Mouse (Mus musculus): ENCODE data around the gene Ddb1. TPM values are rescaled to one million over a fixed set of nuclear protein-coding genes. Genes with fewer than 3 reads are reported as not detected.
A peak's percentile ranks its signal among the peaks of the same experiment; 100 is the strongest.
"Not testable (repeated sequence)": the region's sequence is repeated elsewhere in the genome, so short reads cannot be mapped to it uniquely, and the experiment has no call there.

Ddb1 gene
- polyA plus RNA-seq (2011; ENCODE audit: insufficient read length, low read depth, missing spikeins) = 545 and 617 TPM in 2 replicates

DNA sequence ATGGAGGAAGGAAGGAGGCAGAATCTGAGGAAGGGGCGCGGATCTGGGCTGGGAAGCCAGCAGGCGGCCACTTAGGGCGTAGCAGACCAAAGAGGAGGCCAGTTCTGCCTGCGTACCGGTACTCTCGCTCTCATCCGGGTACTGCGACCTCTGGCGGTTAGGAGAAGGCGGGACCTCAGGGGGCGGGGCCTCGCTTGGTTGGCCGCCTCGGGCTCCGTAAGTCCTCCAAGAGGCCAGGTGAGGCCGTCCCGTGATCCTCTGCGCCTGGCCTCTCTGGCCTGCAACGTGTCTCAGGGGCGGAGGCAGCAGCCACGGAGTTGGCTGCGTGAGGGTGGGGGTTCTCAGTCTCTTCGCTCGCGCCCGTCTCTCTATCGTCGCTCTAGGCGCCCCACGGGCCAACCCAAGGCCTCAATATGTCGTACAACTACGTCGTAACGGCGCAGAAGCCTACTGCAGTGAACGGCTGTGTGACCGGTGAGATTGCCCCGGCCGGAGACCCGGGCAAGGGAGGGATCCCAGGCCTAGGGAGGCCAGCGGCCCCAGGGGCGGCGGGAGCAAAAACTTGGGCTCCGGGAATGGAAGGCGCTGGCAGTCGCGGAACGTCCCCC is at the start of gene Ddb1, which contains the start of gene Tkfc:
Gene Ddb1 (plus strand): TSS at position 35 of the 608 bp plus-strand sequence.
Gene Tkfc (minus strand): TSS at position 362 of the 608 bp plus-strand sequence.
- Histone ChIP-seq H3K4me3 (ENCODE audit: insufficient read depth, low read length) (peak within 1 kb of the TSS; percentile 88), H3K4me1 (ENCODE audit: control insufficient read depth, insufficient read depth, low read length) (peaks cover 29% of the 10 kb centered on the region), H3K27ac (ENCODE audit: insufficient read depth, low read length) (peak within 1 kb of the TSS; percentile 85)
- TF ChIP-seq CTCF (IDR thresholded peaks at IDR 0.05; ENCODE audit: borderline replicate concordance, insufficient read depth, low read length) = peak; percentile 40; the same call in 1 of the 2 replicates
- peak; percentile 90 for TF ChIP-seq POLR2A (IDR thresholded peaks at IDR 0.05; ENCODE audit: low read depth, low read length)

DNA sequence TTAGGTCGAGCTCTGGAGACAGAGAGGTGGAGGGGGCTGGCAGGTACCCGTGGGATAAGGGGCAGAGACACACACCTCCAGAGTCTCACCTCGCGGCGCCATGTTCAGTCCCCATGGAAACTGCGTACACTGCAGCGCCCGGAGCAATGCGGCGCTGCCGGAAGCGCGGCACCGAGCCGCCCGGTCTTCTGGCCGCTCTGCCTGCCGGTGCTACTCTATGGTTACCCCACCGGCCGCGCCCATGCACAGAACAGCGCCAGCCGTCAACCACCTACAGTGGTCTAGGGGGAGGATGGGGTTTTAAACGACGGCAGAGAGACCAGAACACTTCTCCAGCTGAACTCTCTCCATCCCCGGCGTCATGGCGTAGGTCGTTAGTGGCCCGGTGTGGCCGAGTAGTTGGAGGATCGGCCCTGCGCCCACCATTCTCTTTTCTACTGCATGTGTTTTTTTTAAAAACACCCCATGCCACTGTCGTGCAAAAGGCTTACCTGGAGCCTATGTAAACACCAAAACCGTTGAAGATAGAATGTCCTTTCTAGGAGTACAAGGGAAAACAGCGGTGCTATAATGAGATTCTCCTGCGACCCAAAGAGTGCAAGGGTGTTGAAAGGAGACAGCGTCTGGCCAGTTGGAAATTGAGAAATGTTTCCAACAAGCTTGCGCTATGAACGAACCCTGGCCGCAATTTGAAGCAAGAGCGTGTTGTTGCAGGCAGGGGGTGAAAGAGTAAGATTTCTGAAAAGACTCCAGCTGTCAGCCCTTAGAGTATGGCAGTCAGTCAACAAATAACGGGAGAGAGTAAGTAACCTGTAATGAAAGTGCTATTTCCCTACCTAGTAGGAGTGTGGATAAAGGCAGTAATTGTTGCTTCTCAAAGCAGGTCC is 49.3 kb upstream of the Ddb1 start, which contains the start of gene Tmem216:
Gene Tmem216 (minus strand): TSS at position 615 of the 887 bp plus-strand sequence.
- peak within 1 kb of the TSS; percentile 63 for H3K27ac ChIP-seq (ENCODE audit: insufficient read depth, low read length)
- TF ChIP-seq CTCF (IDR thresholded peaks at IDR 0.05; ENCODE audit: borderline replicate concordance, insufficient read depth, low read length) (no peak), POLR2A (IDR thresholded peaks at IDR 0.05; ENCODE audit: low read depth, low read length) (peak; percentile 69)
- 0 out of 2 replicates have a peak, but pooled peaks cover under 1% of the 10 kb centered on the region for H3K4me1 ChIP-seq (ENCODE audit: control insufficient read depth, insufficient read depth, low read length)

DNA sequence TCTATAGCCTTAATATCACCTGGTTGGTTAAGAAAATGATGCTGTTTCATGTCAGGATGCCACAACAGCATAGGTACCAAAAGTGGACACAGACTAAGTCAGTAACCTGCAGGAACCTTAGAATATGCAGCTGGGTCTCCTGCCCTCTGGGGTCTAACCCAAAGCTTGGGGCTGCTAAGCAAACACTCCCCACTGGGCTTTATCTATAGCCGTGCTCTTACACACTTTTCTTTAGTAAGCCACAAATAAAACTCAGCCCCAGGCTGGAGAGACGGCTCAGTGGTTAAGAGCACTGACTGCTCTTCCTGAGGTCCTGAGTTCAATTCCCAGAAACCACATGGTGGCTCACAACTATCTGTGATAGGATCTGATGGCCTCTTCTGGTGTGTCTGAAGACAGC is 48.1 kb upstream of the Ddb1 start:
- no peak for TF ChIP-seq CTCF (IDR thresholded peaks at IDR 0.05; ENCODE audit: borderline replicate concordance, insufficient read depth, low read length)
- no peak for TF ChIP-seq POLR2A (IDR thresholded peaks at IDR 0.05; ENCODE audit: low read depth, low read length)
- Histone ChIP-seq H3K4me1 (ENCODE audit: control insufficient read depth, insufficient read depth, low read length) (peaks cover 9% of the 10 kb centered on the region), H3K4me3 (ENCODE audit: insufficient read depth, low read length) (no peak overlapping the region), H3K27ac (ENCODE audit: insufficient read depth, low read length) (no peak overlapping the region)

More for the DNA sequence above, 49.3 kb upstream of the Ddb1 start, which contains the start of gene Tmem216:
- peak within 1 kb of the TSS; percentile 97 for H3K4me3 ChIP-seq (ENCODE audit: insufficient read depth, low read length)

DNA sequence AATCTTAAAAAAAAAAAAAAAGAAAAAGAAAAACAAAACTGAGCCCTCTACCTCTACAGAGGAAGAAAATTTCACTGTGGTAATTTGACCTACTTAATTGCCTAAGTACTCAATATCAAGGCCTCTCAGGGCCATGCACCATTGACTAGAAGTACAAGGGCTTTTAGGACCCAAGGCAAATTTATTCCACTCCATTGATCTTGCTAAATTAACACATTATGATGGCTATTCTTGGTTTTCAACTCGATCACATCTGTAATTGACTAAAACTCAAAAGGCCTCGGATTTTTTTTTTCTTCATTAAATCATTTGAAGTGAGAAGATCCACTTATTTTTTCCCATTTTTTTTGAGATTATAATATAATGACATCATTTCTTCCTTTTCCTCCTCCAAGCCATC is 47.7 kb upstream of the Ddb1 start:
- Histone ChIP-seq H3K4me3 (ENCODE audit: insufficient read depth, low read length) (no peak overlapping the region), H3K27ac (ENCODE audit: insufficient read depth, low read length) (no peak overlapping the region), H3K4me1 (ENCODE audit: control insufficient read depth, insufficient read depth, low read length) (peaks cover 13% of the 10 kb centered on the region)
- TF ChIP-seq CTCF (IDR thresholded peaks at IDR 0.05; ENCODE audit: borderline replicate concordance, insufficient read depth, low read length) (no peak), POLR2A (IDR thresholded peaks at IDR 0.05; ENCODE audit: low read depth, low read length) (no peak)

DNA sequence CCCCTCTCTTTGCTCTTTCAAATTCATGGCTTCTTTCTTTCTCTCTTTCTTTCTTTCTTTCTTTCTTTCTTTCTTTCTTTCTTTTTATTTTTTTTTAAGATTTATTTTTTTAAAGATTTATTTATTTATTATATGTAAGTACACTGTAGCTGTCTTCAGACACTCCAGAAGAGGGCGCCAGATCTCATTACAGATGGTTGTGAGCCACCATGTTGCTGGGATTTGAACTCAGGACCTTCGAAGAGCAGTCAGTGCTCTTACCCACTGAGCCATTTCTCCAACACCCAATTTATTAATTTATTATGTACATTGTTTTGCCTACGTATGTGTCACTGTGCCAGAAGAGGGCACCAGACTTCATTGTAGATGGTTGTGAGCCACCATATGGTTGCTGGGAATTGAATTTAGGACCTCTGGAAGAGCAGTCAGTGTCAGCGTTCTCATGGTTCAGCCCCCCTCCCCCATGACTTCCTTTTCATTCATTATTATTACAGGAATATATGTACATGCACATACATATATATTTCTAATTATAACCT is 47.2 kb upstream of the Ddb1 start:
- not testable (repeated sequence) for H3K27ac ChIP-seq (ENCODE audit: insufficient read depth, low read length); H3K4me3 ChIP-seq (ENCODE audit: insufficient read depth, low read length)
- peaks cover 16% of the 10 kb centered on the region for H3K4me1 ChIP-seq (ENCODE audit: control insufficient read depth, insufficient read depth, low read length)

DNA sequence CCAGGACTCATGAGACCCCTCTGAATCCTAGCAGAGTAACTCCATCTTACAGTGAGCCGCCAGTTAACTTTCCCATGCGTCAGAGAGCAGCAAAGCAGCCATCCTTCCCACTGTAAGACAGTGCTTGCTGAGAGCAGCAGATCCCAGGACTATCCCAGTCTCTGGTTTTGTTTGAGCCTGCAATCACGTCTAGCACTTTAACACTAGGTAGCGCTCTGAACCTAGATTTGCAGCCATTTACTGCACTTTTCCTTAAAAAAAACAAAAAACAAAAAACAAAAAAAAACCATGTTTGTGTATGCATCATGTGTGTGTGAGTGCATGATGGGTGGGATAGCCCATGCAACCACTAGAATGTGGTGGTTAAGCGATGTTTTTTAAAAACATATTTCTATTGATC is 45.0 kb upstream of the Ddb1 start:
- peaks cover 17% of the 10 kb centered on the region for H3K4me1 ChIP-seq (ENCODE audit: control insufficient read depth, insufficient read depth, low read length)
- H3K27ac ChIP-seq (ENCODE audit: insufficient read depth, low read length) = no peak overlapping the region
- no peak overlapping the region for H3K4me3 ChIP-seq (ENCODE audit: insufficient read depth, low read length)
- TF ChIP-seq CTCF (IDR thresholded peaks at IDR 0.05; ENCODE audit: borderline replicate concordance, insufficient read depth, low read length) (no peak), POLR2A (IDR thresholded peaks at IDR 0.05; ENCODE audit: low read depth, low read length) (no peak)

DNA sequence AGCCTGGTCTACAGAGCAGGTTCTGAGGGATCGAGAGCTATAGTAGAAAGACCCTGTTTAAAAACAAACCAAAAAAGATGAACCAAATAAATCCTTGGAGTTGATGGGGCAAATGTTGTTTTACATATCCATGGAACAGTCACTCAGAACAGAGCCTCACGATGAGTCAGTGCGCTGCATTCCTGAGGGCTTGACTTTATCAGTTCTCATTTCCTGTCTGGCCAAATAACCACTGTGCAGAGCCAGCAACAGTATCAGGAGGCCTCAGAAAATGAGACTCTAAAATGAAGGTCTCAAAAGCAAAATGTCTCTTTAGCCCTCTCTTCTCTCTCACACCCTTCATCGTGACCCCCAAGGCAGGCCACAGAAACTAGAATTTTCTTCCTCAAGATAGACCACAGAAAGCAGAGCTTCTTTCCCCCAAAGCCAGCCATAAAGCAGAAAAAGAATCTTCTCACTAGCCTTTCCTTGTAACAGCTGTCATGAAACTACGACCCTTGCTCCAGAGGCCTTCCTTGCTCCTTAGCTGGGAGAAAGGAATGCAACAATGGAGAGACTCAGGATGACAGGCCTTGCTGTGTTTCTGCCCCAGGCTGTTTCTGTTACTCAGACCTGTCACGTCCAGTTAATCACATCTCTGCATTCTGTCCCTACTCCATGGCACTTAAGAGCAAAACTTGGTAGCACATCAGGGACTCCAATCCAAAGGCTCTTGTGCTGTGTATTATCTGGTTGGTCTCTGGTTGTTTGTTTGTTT is 43.4 kb upstream of the Ddb1 start:
- Histone ChIP-seq H3K4me1 (ENCODE audit: control insufficient read depth, insufficient read depth, low read length) (peaks cover 20% of the 10 kb centered on the region), H3K27ac (ENCODE audit: insufficient read depth, low read length) (peak overlapping the region; percentile 99), H3K4me3 (ENCODE audit: insufficient read depth, low read length) (no peak overlapping the region)
- TF ChIP-seq POLR2A (IDR thresholded peaks at IDR 0.05; ENCODE audit: low read depth, low read length) = peak; percentile 17; the same call in 1 of the 2 replicates
- TF ChIP-seq CTCF (IDR thresholded peaks at IDR 0.05; ENCODE audit: borderline replicate concordance, insufficient read depth, low read length) = no peak

DNA sequence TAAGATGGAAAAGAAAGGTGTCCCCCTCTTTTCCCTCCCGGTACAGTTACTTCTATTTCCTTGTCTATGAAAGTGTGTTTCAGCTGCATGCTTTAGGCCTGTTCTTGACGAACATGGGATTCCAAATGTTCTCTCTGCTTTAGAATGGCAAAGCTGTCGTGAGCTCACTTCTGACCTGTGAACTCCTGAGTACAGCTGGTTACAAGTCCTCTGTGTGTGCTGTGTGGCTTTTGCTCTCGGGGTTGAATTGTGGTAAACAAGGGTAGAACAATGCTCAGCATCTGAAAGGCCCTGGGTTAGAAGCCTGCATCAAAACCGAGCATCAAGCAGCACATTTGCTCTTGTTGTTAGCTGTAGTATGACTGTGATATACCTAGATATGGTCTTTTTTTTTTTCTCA is 42.8 kb upstream of the Ddb1 start:
- peak overlapping the region; percentile 99 for H3K27ac ChIP-seq (ENCODE audit: insufficient read depth, low read length)
- no peak overlapping the region for H3K4me3 ChIP-seq (ENCODE audit: insufficient read depth, low read length)
- no peak for TF ChIP-seq POLR2A (IDR thresholded peaks at IDR 0.05; ENCODE audit: low read depth, low read length)
- TF ChIP-seq CTCF (IDR thresholded peaks at IDR 0.05; ENCODE audit: borderline replicate concordance, insufficient read depth, low read length) = no peak

DNA sequence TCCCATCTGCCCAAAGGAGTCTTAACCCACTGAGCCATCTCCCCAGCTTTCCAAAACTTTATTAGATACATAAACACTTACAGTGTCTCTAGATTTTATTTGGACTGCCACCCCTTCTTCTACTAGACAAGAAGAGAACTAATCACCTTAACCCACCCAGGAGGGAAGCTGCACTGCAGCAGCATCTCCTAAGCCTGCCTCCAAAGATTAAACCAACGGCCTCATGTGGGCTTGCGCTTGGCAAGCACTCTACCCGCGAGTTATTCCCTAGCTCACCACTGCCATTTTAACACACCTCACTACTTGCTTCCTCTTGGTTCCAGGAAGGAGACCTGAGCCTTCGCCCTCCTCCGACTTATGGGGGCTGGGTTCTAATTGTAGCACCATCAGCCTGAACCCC is 40.8 kb upstream of the Ddb1 start:
- Histone ChIP-seq H3K27ac (ENCODE audit: insufficient read depth, low read length) (no peak overlapping the region), H3K4me1 (ENCODE audit: control insufficient read depth, insufficient read depth, low read length) (peaks cover 20% of the 10 kb centered on the region), H3K4me3 (ENCODE audit: insufficient read depth, low read length) (no peak overlapping the region)
- TF ChIP-seq CTCF (IDR thresholded peaks at IDR 0.05; ENCODE audit: borderline replicate concordance, insufficient read depth, low read length) = no peak
- TF ChIP-seq POLR2A (IDR thresholded peaks at IDR 0.05; ENCODE audit: low read depth, low read length) = no peak

More for the DNA sequence above, 42.8 kb upstream of the Ddb1 start:
- H3K4me1 ChIP-seq (ENCODE audit: control insufficient read depth, insufficient read depth, low read length) = peaks cover 20% of the 10 kb centered on the region
